ENCODE assay signal across 12 mouse cellular contexts in the genomic region with DNA sequence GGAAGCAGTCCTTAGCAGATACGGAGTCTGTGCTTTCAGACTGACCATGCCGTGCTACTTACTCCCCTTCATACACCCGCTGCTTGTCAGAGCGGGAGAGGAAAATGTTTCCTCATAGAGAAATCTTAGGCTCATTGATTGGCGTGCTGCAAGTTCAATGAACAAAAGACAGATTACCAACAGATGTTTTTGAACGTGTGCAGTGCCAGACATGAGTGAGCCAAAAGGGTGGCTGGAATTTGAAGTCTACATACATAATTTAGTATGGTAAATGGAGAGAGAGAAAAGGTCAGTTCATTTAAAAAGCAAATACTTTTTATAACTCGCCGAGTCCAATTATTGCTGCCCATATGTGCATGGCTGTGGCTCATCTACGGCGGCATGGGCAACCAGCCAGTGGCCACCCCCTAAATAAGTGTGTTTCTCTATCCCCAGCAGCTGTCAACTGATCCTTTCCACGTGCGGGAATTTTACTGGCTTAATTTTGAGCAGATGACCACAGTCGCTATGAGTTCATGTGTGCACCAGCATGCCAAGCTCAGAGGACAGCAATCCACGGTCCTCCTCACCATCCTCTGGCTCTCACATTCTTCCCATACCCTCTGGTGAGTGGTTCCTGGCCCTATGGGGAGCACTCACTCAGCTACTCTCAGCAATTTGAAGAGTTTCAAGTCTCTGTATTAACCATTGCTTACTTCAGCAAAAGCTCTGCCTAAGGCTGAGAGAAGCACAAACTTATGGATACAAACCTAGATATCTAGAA.
DNase-seq lines count a peak whose midpoint lies in the region; ATAC-seq and TF ChIP-seq lines count a peak whose summit lies in the region.
"Had no signal": no experiment of that assay in that cellular context is flagged by ENCODE, and none has a peak within 500 bp of the region (broad histone marks: within the 10 kb centered on the region; RNA-seq: fewer than 3 reads in every experiment).

No protein-coding gene starts in this region.

- H3K4me2 ChIP-seq in embryonic facial prominence, embryonic 12.5 days (replicated peaks): peak overlapping the region; percentile 23; the same call in 1 of the 2 replicates
- no peak overlapping the region for H3K4me2 ChIP-seq in intestine, postnatal 0 days (replicated peaks; ENCODE audit: low read depth)
- H3K4me2 ChIP-seq: stomach, embryonic 15.5 days had no signal

- H3K36me3 ChIP-seq in embryonic facial prominence, embryonic 12.5 days: no peaks in the 10 kb centered on the region
- H3K36me3 ChIP-seq in intestine, postnatal 0 days (ENCODE audit: control insufficient read depth, insufficient read depth): no peaks in the 10 kb centered on the region
- H3K36me3 ChIP-seq: stomach, embryonic 15.5 days had no signal

- 0 out of 2 replicates have a peak overlapping the region, but pooled peaks have one; percentile 12 for H3K27ac ChIP-seq in embryonic facial prominence, embryonic 12.5 days
- no peak overlapping the region for H3K27ac ChIP-seq in intestine, postnatal 0 days (ENCODE audit: low read depth, low read length)
- H3K27ac ChIP-seq: liver, embryonic 14.5 days; stomach, embryonic 15.5 days had no signal

- no peaks in the 10 kb centered on the region for H3K9me3 ChIP-seq in embryonic facial prominence, embryonic 12.5 days
- H3K9me3 ChIP-seq in intestine, postnatal 0 days (ENCODE audit: control insufficient read depth): no peaks in the 10 kb centered on the region
- H3K9me3 ChIP-seq: stomach, embryonic 15.5 days had no signal

- H3K27me3 ChIP-seq in embryonic facial prominence, embryonic 12.5 days: no peaks in the 10 kb centered on the region
- no peaks in the 10 kb centered on the region for H3K27me3 ChIP-seq in intestine, postnatal 0 days (replicated peaks; ENCODE audit: control insufficient read depth, insufficient read depth, low read length)
- H3K27me3 ChIP-seq: stomach, embryonic 15.5 days had no signal

- H3K9ac ChIP-seq in embryonic facial prominence, embryonic 12.5 days: no peak overlapping the region
- H3K9ac ChIP-seq in intestine, postnatal 0 days (ENCODE audit: low read depth, low read length): no peak overlapping the region
- H3K9ac ChIP-seq: liver, embryonic 14.5 days; stomach, embryonic 15.5 days had no signal

- intact Hi-C loops in gastrocnemius, postnatal 36 days (cut with DNase I): no loop called here

- ATAC-seq in embryonic facial prominence, embryonic 12.5 days (ENCODE audit: insufficient number of reproducible peaks, insufficient read depth, low FRiP score, low TSS enrichment): peak; percentile 74
- ATAC-seq in intestine, postnatal 0 days: no peak

- DNase-seq in embryo, embryonic 10.5 days (ENCODE audit: low spot score): peak; percentile 24
- DNase-seq in embryo, embryonic 9.5 days (ENCODE audit: extremely low spot score): no peak
- DNase-seq in hindlimb bud, embryonic 11.5 days (ENCODE audit: extremely low spot score, low read depth, low spot score): peak; percentile 31
- peak; percentile 53 for DNase-seq in lung, postnatal 36 days
- DNase-seq in spleen, adult 12 weeks (ENCODE audit: low spot score): no peak
- no peak for DNase-seq in gastrocnemius, postnatal 36 days
- DNase-seq: cerebellum, adult 11 months; kidney, postnatal 10 days had no signal

- no peak overlapping the region for H3K4me3 ChIP-seq in embryonic facial prominence, embryonic 12.5 days
- no peak overlapping the region for H3K4me3 ChIP-seq in intestine, postnatal 0 days (ENCODE audit: low read depth, low read length)
- H3K4me3 ChIP-seq: stomach, embryonic 15.5 days had no signal

- 0 out of 2 replicates have a peak, but pooled peaks cover 2% of the 10 kb centered on the region for H3K4me1 ChIP-seq in embryonic facial prominence, embryonic 12.5 days
- no peaks in the 10 kb centered on the region for H3K4me1 ChIP-seq in intestine, postnatal 0 days (replicated peaks; ENCODE audit: control insufficient read depth, insufficient read depth, low read length)
- H3K4me1 ChIP-seq: stomach, embryonic 15.5 days had no signal

- no peak for TF ChIP-seq CTCF in intestine, postnatal 0 days (IDR thresholded peaks at IDR 0.05; ENCODE audit: low read depth)

- WGBS in embryonic facial prominence, embryonic 12.5 days: 26% methylated on average over 14 of the region's 14 CpGs
- 58% methylated on average over 14 of the region's 14 CpGs for WGBS in intestine, postnatal 0 days

Comparison
In these comparisons a context has a peak if more than half of its experiments do, and no peak if none do; other contexts are left out.
1. DNase-seq: peak in embryo, embryonic 10.5 days (single experiment), hindlimb bud, embryonic 11.5 days (single experiment) and lung, postnatal 36 days (single experiment); none in embryo, embryonic 9.5 days (single experiment), spleen, adult 12 weeks (single experiment) and gastrocnemius, postnatal 36 days (0 of 2).